Mouse (Mus musculus) lung, postnatal 0 days (tissue): ENCODE data around the gene Alg9.

Experiments
- CTCF ChIP-seq: IDR thresholded peaks from 2 replicates; pipeline ENCODE4 v1.5.1; 2016; ENCODE audit warnings: antibody characterized with exemption, mild to moderate bottlenecking
- EP300 ChIP-seq: IDR thresholded peaks from 2 replicates; pipeline ENCODE4 v1.6.1; 2016; ENCODE audit warnings: antibody characterized with exemption, mild to moderate bottlenecking, control low read depth

DNA sequence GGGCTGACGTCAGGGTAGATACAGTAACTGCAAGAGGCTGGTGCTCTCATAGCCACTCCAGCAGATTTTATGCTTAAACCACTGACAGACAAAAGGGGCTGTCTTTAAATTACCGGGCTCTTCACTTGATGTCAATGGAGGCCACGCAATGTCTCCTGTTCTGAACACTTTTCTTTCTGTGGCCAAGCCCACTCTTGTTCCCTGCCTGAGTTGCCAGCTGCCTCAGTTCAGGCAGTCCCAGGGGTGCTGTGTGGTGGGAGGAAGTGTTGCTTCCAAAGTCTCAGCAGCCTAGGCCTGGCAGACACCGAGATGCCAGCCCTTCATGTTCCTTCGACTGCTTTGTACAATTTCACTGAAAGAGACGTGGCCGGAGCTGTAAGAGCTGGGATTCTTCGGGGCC is 109.3 kb downstream of the Alg9 start:
- TF ChIP-seq CTCF (no peak), EP300 (no peak)
